Mouse (Mus musculus) lung, postnatal 14 days (tissue): Measurements from ENCODE around the gene Ano10.

ENCODE experiments used
- DNase-seq: peaks from one replicate; pipeline ENCODE4 v3.0.0; 2021

Ano10 gene

DNA sequence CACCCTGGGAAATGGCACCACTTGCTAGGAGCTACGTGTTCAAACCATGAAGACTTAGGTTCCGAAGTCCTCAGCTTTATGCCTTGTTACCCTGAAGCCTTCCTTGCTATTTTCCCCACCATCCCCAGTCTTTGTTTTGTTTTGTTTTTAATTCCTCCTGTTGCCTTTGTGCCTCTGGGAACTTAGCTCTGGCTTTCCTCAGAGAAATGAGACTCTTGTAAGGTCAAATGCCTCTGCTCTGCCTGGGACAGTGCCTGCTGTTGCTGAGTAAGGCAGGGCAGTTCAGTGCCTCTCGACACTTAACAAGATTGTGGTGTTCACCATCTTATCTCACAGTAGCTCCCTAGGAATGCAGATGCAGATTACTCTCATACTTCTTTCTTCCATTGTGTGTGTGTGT lies 140.8 kb downstream of the Ano10 start:
- DNase-seq = no peak

DNA sequence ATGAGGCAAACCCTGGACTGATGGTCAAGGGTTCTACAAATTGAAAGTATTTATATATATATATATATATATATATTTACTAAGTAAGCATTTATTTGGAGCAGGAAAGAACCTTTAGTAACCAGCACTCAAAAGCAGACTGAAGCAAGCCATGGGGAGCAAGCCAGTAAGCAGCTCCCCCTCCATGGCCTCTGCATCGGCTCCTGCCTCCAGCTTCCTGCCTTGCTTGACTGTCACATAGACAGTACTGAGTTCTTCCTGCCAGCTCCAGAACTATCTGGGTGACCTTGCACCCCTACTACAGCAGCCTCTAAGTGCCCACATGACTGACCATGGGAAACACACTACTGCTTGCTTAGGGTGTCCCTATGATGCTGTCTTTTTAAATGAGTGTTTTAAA lies 141.7 kb downstream of the Ano10 start:
- no peak for DNase-seq

- no peak for DNase-seq
Observed at GRCm38 (mm10) chr9:122152063-122152462, 142.2 kb downstream of the Ano10 start.

GRCm38 (mm10) chr9:122149997-122150826 lies 144.0 kb downstream of the Ano10 start:
- DNase-seq = no peak

GRCm38 (mm10) chr9:122148356-122148755 lies 145.9 kb downstream of the Ano10 start:
- DNase-seq = no peak

- DNase-seq = no peak
Observed at GRCm38 (mm10) chr9:122146124-122146870, 147.9 kb downstream of the Ano10 start.

- no peak for DNase-seq
Observed at GRCm38 (mm10) chr9:122145677-122146076, 148.5 kb downstream of the Ano10 start.

DNA sequence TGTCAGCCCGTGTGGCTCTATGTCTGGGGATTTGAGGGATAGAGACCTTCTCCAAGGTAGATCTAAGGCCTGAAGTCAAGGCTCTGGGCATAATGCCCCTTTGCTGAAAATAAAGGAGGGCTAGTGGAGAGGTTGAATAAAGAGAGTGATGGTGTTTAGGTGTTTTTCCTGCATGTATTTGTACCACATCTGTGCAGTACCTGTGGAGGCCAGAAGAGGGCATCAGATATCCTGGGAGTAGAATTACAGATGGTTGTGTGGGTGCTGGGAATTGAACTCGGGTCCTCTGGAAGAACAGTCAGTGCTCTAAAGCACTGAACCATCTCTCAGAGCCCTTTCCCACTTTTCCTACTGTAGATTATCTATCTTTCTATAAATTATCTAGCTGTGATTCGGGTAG lies 149.4 kb downstream of the Ano10 start:
- DNase-seq = no peak

DNA sequence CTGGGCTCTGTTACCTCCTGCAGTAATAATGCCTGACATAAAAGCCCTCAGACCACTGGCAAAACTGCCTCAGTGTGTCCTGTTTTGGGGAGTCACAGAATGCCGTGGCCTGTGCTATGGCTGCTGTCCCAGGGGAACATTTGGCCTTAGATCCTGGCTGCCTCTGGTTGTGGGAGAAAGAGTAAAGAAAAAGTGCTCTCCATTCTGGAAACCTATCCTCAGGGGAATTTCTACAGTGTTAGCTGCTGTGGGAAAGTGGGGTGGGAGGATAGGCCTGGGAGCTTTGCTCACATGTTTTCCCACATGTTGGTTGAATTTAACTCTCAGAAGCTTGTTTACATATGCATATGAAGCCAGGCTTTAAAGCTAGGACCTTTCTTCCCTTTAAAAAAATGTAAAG lies 151.0 kb downstream of the Ano10 start:
- no peak for DNase-seq

- DNase-seq = no peak
Observed at GRCm38 (mm10) chr9:122139236-122139635, 155.0 kb downstream of the Ano10 start.

- no peak for DNase-seq
Observed at GRCm38 (mm10) chr9:122138371-122139029, 155.7 kb downstream of the Ano10 start.

DNA sequence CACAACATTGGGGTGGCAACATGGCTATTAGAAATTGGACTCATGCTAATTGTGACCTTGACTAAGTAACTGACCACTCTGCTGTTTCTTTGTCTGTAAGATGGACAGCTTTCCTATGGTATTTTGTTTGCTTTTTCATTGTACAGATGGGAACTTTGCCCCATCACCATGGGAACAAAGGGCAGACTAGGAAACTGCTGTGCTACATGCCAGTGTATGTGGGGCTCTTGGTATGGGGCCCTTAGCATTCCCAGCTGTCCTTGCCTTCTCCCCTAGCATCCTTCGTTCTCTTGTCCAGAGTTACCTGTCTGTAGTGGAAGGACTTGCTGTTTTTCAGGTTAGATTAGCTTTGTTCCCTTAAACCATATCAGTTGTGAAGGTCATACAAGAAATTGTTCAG lies 156.3 kb downstream of the Ano10 start:
- no peak for DNase-seq

GRCm38 (mm10) chr9:122135885-122136170 lies 158.4 kb downstream of the Ano10 start:
- no peak for DNase-seq

GRCm38 (mm10) chr9:122135095-122135884 lies 158.9 kb downstream of the Ano10 start:
- DNase-seq = no peak

GRCm38 (mm10) chr9:122132145-122132544 lies 162.1 kb downstream of the Ano10 start:
- DNase-seq = no peak

DNA sequence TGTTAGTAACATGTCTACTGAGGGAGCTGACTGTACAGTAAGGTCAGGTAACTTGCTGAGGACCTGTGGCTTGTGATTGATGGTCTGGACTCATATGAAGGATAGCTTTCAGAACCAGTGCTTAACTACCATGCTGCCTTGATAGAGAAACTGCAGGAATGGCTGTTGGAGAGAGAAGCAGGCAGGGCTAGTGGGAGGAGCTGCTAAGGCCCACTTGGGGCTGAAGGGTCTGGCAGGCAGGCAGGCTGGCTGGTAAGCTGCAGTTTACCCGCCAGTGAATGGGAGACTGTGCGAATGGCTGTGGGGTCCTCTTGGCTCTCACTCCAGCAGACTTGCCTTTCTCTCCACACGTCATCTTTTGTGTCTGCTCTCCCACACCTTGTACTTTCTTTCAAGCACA lies 163.6 kb downstream of the Ano10 start:
- no peak for DNase-seq

GRCm38 (mm10) chr9:122128686-122129085 lies 165.5 kb downstream of the Ano10 start:
- DNase-seq = no peak

DNA sequence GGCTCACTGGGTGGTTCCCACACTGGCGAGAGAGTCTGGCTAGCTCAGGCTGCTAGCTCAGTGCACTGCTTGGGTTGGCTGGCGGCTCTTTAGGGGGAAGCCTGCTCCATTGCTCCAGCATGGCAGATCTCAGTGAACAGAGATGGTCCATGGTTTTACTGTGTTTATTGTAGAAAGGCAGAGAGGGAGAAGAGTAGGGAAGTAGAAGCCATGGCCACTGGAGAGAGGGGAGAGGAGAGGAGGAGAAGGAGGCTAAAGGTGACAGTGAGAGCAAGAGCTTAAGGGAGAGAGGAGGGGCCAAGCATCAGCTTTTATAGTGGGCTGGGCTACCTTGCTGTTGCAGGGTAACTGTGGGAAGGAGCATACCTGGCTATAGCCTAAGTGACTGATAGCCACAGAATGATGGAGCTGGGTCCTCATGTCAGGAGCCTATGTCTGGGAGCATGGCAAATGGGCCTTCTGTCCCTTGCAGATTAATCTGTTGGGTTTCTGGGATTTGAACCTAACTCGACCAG lies 166.9 kb downstream of the Ano10 start:
- DNase-seq = no peak

GRCm38 (mm10) chr9:122126790-122127189 lies 167.4 kb downstream of the Ano10 start:
- DNase-seq = no peak
